Mouse (Mus musculus): ENCODE results near the gene Mdh2. TPM values are rescaled to one million over a fixed set of nuclear protein-coding genes. Genes with fewer than 3 reads are reported as not detected.
A peak's percentile ranks its signal among the peaks of the same experiment; 100 is the strongest.

The Mdh2 gene
- total RNA-seq, 2 experiments from 2014 or later = 812 to 961 TPM

- no peak for DNase-seq
These were observed 1.7 kb upstream of the Mdh2 start for GRCm38 (mm10) chr5:135776546-135776945.

- DNase-seq = no peak
These were observed 347 bp upstream of the Mdh2 start, which contains the start of gene Styxl1 for GRCm38 (mm10) chr5:135777796-135778470. Gene Styxl1 (minus strand): TSS chr5:135778385.

GRCm38 (mm10) chr5:135780331-135780730, 2.1 kb downstream of the Mdh2 start:
- no peak for DNase-seq

- DNase-seq = no peak
These were observed 4.6 kb downstream of the Mdh2 start for GRCm38 (mm10) chr5:135782901-135783300.

GRCm38 (mm10) chr5:135793996-135794858, 15.9 kb downstream of the Mdh2 start:
- DNase-seq = peak; percentile 91

- no peak for DNase-seq
These were observed 16.5 kb downstream of the Mdh2 start for GRCm38 (mm10) chr5:135794859-135795181.

GRCm38 (mm10) chr5:135799746-135800145, 21.5 kb downstream of the Mdh2 start:
- peak; percentile 20 for DNase-seq

- no peak for DNase-seq
These were observed 22.6 kb downstream of the Mdh2 start for GRCm38 (mm10) chr5:135800927-135801326.

GRCm38 (mm10) chr5:135802641-135803040, 24.4 kb downstream of the Mdh2 start:
- DNase-seq = no peak

GRCm38 (mm10) chr5:135803135-135803534, 24.9 kb downstream of the Mdh2 start:
- no peak for DNase-seq

GRCm38 (mm10) chr5:135803676-135804075, 25.4 kb downstream of the Mdh2 start:
- DNase-seq = no peak

- no peak for DNase-seq
These were observed 26.5 kb downstream of the Mdh2 start for GRCm38 (mm10) chr5:135804735-135805134.

- peak; percentile 95 for DNase-seq
These were observed 28.4 kb downstream of the Mdh2 start, which contains the start of gene Srrm3 for GRCm38 (mm10) chr5:135806555-135807262. Gene Srrm3 (plus strand): TSS chr5:135806890.

GRCm38 (mm10) chr5:135807263-135807637, 29.0 kb downstream of the Mdh2 start:
- no peak for DNase-seq

GRCm38 (mm10) chr5:135812991-135813390, 34.7 kb downstream of the Mdh2 start:
- DNase-seq = peak; percentile 40

GRCm38 (mm10) chr5:135818491-135818890, 40.2 kb downstream of the Mdh2 start:
- no peak for DNase-seq

- no peak for DNase-seq
These were observed 44.1 kb downstream of the Mdh2 start for GRCm38 (mm10) chr5:135822316-135822944.

GRCm38 (mm10) chr5:135824517-135824916, 46.2 kb downstream of the Mdh2 start:
- DNase-seq = no peak

- no peak for DNase-seq
These were observed 47.9 kb downstream of the Mdh2 start for GRCm38 (mm10) chr5:135826225-135826624.

- DNase-seq = no peak
These were observed 51.1 kb downstream of the Mdh2 start for GRCm38 (mm10) chr5:135829381-135829780.

- DNase-seq = no peak
These were observed 54.4 kb downstream of the Mdh2 start for GRCm38 (mm10) chr5:135832729-135833128.

GRCm38 (mm10) chr5:135834769-135835491, 56.6 kb downstream of the Mdh2 start:
- peak; percentile 49 for DNase-seq

Measured in gastrocnemius, postnatal 10 days (tissue).